Mouse (Mus musculus): ENCODE data around the gene Retreg3.
"Not testable (repeated sequence)": the region's sequence is repeated elsewhere in the genome, so short reads cannot be mapped to it uniquely, and the experiment has no call there.

Retreg3 gene

GRCm38 (mm10) chr11:101148751-101149150 is 29.1 kb upstream of the Retreg3 start:
- no peak for DNase-seq

GRCm38 (mm10) chr11:101146377-101146776 is 26.7 kb upstream of the Retreg3 start:
- DNase-seq = no peak

GRCm38 (mm10) chr11:101143338-101144225 is 23.9 kb upstream of the Retreg3 start:
- DNase-seq = peak; percentile 67

- no peak for DNase-seq
Measured at GRCm38 (mm10) chr11:101142215-101142967, 22.7 kb upstream of the Retreg3 start.

GRCm38 (mm10) chr11:101141088-101141487 is 21.4 kb upstream of the Retreg3 start:
- no peak for DNase-seq

- DNase-seq = peak; percentile 58
Measured at GRCm38 (mm10) chr11:101140164-101140819, 20.6 kb upstream of the Retreg3 start.

- DNase-seq = peak; percentile 84
Measured at GRCm38 (mm10) chr11:101138536-101139181, 19.0 kb upstream of the Retreg3 start.

GRCm38 (mm10) chr11:101137000-101137399 is 17.3 kb upstream of the Retreg3 start:
- DNase-seq = no peak

- no peak for DNase-seq
Measured at GRCm38 (mm10) chr11:101134217-101134865, 14.6 kb upstream of the Retreg3 start.

- peak; percentile 52 for DNase-seq
Measured at GRCm38 (mm10) chr11:101133037-101133436, 13.3 kb upstream of the Retreg3 start.

- DNase-seq = peak; percentile 66
Measured at GRCm38 (mm10) chr11:101131701-101132100, 12.0 kb upstream of the Retreg3 start.

GRCm38 (mm10) chr11:101131187-101131586 is 11.5 kb upstream of the Retreg3 start:
- no peak for DNase-seq

- DNase-seq = peak; percentile 31
Measured at GRCm38 (mm10) chr11:101130056-101130756, 10.5 kb upstream of the Retreg3 start.

- no peak for DNase-seq
Measured at GRCm38 (mm10) chr11:101128996-101129577, 9.4 kb upstream of the Retreg3 start.

- DNase-seq = peak; percentile 50
Measured at GRCm38 (mm10) chr11:101127075-101127474, 7.4 kb upstream of the Retreg3 start.

GRCm38 (mm10) chr11:101125008-101125407 is 5.3 kb upstream of the Retreg3 start:
- not testable (repeated sequence) for DNase-seq

GRCm38 (mm10) chr11:101124494-101124893 is 4.8 kb upstream of the Retreg3 start:
- DNase-seq = peak; percentile 33

- no peak for DNase-seq
Measured at GRCm38 (mm10) chr11:101120545-101121188, 974 bp upstream of the Retreg3 start.

- DNase-seq = peak; percentile 34
Measured at GRCm38 (mm10) chr11:101119131-101119760, 447 bp downstream of the Retreg3 start.

GRCm38 (mm10) chr11:101118105-101118504 is 1.6 kb downstream of the Retreg3 start:
- DNase-seq = no peak

All from kidney, postnatal 10 days (tissue).